Mouse (Mus musculus) right cerebral cortex, postnatal 14 days (tissue): ENCODE measurements around the gene Dennd1a.

Experiments used
- DNase-seq: peaks from one replicate; pipeline ENCODE4 v3.0.0; 2022

The Dennd1a gene

DNA sequence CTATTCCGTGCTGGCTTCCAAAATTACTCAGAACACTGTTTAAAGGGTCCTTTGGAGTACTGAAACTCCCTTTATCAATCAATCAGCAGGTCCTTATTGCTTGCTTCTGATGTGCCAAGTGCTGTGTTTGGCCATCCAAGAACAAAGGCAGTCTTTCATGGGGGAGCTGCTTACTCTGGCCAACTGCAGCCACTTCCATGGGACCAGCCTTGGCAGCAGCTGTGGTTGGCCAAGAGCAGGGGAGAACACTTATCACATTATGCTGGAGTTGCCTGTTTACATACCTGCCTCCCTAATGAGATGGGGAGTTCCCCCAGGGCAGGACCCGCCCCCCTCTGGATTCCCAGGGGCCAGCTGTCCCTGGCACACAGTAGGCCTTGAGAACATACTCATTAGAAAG is 432.0 kb downstream of the Dennd1a start:
- no peak for DNase-seq

- no peak for DNase-seq
These were observed 433.2 kb downstream of the Dennd1a start for GRCm38 (mm10) chr2:37853878-37854435.

DNA sequence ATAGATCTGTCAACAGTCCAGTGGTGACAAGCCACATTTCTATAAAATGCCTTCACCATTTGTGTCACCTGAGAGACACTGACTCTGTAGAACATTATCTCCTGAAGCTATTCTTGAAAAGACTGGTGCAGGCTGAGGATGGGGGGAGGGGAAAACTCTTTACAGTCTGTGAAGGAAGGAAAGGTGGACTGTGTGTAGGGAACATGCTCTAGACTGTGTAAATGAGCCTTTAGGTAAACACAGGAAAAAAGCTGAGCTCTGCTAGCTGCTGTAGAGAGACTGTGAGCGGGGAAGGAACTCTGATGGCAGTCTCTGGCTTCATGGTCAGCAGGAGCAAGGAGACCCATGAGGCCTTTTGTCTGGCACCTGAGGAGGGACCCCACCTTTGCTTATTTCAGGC is 436.6 kb downstream of the Dennd1a start:
- DNase-seq = no peak

GRCm38 (mm10) chr2:37849357-37849756 is 437.8 kb downstream of the Dennd1a start:
- DNase-seq = no peak

DNA sequence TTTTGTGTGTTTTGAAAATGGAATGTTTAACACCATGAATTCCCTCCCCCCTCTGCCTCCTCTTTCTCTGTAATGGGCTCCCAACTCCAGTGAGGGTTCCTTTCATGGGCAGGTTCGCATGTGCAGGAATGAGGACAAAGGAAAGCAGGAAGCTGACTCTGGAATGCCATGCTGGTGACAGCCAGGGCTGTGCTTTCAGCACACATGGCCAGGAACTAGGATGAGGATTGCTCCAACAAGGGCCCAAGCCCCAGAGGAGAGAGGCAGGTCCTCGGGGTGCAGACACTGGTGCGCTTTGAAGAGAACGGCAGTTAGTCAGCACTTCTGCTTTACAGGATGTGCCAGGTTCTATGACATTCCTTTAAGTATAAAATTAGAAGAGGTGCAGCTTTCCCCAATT is 444.5 kb downstream of the Dennd1a start:
- DNase-seq = no peak

DNA sequence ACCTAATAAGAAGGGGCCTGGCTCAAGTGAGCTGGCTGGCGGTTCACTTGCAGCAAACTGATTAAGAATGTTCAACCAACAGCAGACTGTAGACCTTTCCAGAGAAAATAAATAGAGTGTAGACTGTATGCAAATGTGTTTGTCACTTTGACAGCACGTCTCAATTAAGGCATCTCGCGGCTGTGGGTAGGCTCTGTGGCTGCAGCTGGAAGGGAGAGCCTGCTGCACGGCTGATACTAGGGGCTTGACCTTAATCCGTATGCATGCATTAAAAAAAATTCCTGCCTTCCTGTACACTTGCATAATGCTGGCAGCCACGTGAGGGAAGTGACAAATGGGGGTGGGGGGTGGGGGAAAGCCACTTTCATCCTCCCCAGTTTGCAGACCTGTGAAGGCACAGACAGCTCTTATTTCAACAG is 445.0 kb downstream of the Dennd1a start:
- DNase-seq = no peak

DNA sequence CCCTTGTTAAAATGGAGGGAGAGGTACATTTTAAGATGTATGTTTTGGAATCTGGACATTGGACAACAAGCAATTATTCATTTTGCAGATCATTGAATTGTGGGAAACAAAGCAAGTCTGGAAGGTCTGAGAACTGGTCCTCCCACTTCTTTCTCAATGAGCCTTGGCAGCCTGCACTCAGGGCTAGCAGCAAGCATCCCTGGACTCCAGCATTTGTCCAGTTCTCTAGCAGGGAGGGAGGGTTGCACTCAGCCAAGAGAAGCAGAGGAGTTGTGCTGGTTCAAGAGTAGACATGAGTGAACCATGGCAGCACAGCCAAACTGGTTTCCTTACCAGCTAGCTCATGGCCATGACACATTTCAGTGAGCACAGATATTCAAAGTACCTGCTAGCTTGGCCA is 447.3 kb downstream of the Dennd1a start:
- DNase-seq = no peak

DNA sequence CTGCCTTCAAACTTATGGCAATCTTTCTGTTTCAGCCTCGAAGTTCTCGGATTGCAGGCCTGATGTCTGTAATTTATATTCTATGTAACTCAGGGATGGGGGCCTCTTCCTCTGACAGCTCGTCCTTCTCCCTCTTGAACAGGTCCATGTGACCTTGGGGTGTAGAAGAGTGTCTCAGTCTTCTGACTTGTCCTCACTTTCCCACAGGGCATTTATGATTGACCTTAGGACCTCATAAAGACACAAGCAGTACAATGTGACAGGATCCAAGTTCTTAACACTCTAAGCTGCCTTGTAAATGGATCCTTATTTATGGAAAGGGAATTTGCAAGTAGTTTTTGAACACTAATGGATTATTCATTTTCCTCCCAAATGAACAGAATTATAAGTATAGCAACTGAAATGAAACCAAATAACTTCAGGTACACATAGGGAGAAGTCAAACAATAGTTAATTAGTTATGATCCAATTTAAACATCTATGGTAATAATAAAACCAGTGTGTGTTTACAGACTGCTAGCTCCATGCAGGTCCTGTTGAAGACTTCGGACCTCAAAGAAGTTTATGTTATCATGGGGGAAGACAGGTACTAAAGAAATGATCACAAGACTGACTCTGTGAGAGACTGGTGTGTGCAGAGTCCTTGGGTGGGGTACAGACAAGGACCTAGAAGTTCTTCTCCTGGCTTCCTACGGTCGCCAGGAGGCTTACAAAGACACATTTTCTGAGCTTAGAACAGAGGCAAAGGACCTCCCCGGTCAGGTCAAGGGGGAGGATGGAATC is 448.8 kb downstream of the Dennd1a start:
- no peak for DNase-seq

DNA sequence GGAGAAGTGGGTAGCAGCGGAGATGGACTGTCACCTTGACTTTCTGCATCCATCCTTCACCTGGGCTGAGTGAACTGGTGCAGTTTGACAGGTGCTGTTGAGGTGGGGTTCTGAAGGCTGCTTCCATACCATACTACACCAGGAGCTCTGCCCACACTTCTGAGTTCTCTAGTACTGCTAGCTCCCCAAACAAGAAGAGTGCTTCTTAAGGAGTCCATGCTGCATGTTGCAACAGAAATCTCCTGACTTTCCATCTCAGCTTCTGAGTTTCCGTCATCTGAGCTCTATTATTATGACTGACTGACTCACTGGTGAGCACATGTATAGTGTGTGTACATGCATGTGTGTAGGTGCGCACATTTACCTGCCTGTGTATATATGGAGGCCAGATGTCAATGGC is 449.6 kb downstream of the Dennd1a start:
- no peak for DNase-seq

DNA sequence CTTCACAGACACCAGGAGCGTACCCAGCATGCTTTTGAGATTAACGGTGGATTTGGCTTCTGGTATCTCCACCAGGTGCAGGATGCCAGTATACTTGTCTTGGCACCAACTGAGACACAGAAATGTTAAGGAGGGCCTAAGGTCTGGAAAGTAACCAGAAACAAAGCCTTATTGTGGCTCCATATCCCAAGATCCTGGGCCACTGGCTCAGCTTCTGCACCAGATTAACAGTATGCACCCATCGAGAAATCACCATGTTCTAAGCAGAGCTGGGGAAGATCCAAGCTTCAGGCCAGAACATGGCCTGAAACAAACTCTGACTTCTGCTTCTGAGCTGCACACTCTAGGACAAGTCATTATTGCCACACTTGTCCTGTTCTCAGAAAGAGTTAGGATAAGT is 450.3 kb downstream of the Dennd1a start:
- DNase-seq = no peak

- DNase-seq = no peak
These were observed 454.9 kb downstream of the Dennd1a start for GRCm38 (mm10) chr2:37832253-37832652.

DNA sequence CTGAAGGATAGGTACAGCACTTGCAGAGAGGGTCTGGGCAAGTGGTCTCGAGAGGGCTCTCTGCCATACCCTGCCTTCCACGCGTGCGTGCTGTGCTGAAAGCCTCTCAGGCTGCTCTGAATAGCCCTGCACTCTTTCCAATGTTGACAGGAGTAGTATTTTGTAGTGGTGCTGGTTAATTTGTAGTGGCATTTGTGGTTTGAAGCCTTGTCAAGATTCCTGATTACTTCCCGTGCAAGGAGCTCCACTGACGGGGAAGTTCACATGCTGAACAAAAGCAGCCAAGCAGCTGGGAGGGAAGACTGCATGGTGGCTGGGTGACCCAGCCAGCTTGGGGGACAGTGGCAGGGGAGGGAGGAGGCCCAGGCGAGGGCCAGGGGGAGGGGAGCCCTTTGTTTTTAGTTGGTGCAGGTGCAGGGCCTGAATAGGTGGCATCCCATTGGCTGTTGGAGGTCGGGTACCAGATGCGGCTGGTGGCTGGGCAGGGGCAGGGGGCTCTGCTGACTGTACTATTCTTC is 457.4 kb downstream of the Dennd1a start:
- DNase-seq = no peak

- DNase-seq = no peak
These were observed 463.4 kb downstream of the Dennd1a start for GRCm38 (mm10) chr2:37823826-37824225.

DNA sequence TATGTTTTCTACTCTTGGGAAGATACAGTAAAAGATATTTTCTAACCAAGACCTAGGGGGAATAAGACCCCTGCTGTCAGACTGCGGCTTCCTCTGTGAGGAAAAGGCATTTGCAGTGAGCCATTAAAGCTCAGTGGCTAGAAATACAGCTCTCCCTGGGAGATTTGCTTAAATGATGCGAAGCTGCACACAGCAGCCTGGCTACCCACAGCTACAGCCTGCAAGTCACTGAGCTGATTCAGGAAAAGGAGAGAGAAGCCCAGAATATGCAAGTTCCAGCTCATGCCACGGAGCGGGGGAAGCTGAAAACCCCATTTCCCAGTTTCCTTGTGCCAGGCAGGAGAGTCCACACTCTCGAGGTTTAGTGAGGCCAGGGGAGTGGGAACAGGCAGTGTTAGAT is 465.1 kb downstream of the Dennd1a start:
- DNase-seq = no peak

- no peak for DNase-seq
These were observed 467.6 kb downstream of the Dennd1a start for GRCm38 (mm10) chr2:37819526-37820152.

DNA sequence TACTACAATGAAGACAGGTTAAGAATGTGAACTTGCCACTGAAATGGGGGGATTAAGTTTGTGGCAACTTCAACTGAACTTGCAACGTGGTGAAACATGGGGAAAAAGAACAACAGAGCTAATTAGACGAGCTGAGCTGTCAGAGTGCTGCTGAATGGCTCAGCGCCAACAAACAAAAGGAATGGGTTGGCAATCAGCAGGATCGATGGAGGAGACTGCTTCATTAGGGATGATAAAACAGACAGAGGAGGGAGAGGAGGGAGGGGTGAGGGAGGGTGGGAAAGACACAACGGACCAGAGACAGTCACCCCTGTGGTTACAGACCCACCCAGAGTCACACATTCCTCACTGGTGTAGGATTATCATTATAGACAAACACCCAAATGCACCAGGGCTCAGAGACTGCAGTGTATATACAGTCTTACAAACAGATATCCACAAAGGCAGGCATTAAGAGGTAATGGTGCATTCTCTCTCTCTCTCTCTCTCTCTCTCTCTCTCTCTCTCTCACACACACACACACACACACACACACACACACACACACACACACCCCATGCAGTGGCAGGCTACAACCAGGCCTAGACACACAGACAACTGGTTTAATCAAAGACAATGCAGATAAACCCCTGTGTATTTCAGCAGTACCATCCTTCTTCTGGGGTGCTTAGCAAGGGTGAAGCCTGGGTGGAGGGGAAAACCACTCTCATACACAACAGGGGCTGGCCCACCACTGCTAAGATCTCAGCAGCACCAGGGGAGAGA is 468.2 kb downstream of the Dennd1a start:
- no peak for DNase-seq

GRCm38 (mm10) chr2:37815676-37816075 is 471.5 kb downstream of the Dennd1a start:
- peak; percentile 78 for DNase-seq

- DNase-seq = no peak
These were observed 472.3 kb downstream of the Dennd1a start for GRCm38 (mm10) chr2:37814820-37815361.

- DNase-seq = no peak
These were observed 474.8 kb downstream of the Dennd1a start for GRCm38 (mm10) chr2:37812401-37812800.

DNA sequence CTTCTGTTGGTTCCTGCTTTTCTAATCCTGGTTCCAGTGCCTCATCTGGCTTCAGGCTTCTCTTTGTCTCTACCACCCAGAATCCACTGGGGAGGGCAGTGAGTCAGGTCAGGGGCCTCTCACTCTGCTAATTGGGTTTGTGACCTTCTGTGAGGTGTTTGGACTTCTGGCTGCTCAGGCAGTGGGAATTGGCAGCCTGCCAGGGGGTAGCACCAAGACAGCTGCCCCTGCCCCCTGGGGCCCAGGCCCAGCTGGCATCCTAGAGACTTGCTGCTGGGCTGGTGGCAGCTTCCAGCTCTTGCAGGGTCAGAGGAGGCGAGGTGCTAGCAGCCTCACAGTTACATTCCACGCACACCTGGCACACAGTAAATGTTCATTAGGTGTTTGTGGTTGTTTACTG is 475.5 kb downstream of the Dennd1a start:
- DNase-seq = no peak

DNA sequence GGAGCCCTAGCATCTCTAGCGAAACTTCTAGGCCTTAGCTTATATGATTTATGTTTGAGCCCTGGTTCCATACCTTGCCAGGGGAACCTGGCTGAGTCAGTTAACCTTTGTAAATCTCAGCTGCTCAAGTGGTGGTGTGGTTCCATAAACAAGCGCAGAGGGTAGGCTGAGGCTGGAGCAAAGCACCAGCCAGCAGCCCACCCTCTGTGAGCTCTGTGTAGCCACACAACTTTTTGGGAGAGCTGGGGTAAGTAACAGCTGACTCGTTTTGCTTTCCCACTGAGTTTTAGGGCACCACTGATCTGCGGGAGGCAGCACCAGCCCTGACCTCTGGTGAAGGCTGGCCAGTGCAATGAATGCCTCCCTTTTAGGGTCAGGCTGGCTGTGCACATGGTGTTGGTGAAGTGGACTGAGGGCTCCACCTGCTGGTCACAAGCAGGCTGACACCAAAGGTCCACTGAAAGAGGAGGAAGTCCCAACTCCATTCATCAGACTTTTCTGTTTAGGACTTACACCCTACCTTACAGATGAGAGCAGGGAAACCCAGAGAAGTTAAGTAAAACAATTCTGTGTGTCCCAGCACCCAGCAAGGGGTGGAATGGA is 484.5 kb downstream of the Dennd1a start:
- DNase-seq = peak; percentile 59

- no peak for DNase-seq
These were observed 485.5 kb downstream of the Dennd1a start for GRCm38 (mm10) chr2:37801687-37802086.

- no peak for DNase-seq
These were observed 488.1 kb downstream of the Dennd1a start for GRCm38 (mm10) chr2:37799137-37799536.
